Mouse (Mus musculus): ENCODE measurements around the gene 3110040M04Rik. TPM values are rescaled to one million over a fixed set of nuclear protein-coding genes. Genes with fewer than 3 reads are reported as not detected.
"Not testable (repeated sequence)": the region's sequence is repeated elsewhere in the genome, so short reads cannot be mapped to it uniquely, and the experiment has no call there.

3110040M04Rik gene
- not detected in 2 replicates for polyA plus RNA-seq (2011; ENCODE audit: insufficient read depth, insufficient read length, low replicate concordance, missing spikeins)

- not testable (repeated sequence) for H3K4me1 ChIP-seq (ENCODE audit: control insufficient read depth, insufficient read depth, low read length); H3K4me3 ChIP-seq (replicated peaks; ENCODE audit: control insufficient read depth, low read depth, low read length); H3K27ac ChIP-seq (ENCODE audit: control insufficient read depth, insufficient read depth, low read depth, low read length, poor library complexity)
- no CpG with 5 or more reads among the region's 6 CpGs for WGBS
Measured at GRCm38 (mm10) chr1:151203818-151204217, at the start of gene 3110040M04Rik. TSS of gene 3110040M04Rik (plus strand) at chr1:151204121.

- H3K27ac ChIP-seq (ENCODE audit: control insufficient read depth, insufficient read depth, low read depth, low read length, poor library complexity); H3K4me3 ChIP-seq (replicated peaks; ENCODE audit: control insufficient read depth, low read depth, low read length); H3K4me1 ChIP-seq (ENCODE audit: control insufficient read depth, insufficient read depth, low read length): not testable (repeated sequence)
- 86% methylated on average over 9 of the region's 9 CpGs for WGBS
Measured at GRCm38 (mm10) chr1:151154131-151154530, 49.8 kb upstream of the 3110040M04Rik start.

- no peaks in the 10 kb centered on the region for H3K4me1 ChIP-seq (ENCODE audit: control insufficient read depth, insufficient read depth, low read length)
- H3K4me3 ChIP-seq (replicated peaks; ENCODE audit: control insufficient read depth, low read depth, low read length), result no peak overlapping the region
- TF ChIP-seq CTCF (IDR thresholded peaks at IDR 0.05; ENCODE audit: control insufficient read depth, insufficient read depth, low read length), result no peak
- no peak for TF ChIP-seq POLR2A (IDR thresholded peaks at IDR 0.05; ENCODE audit: borderline replicate concordance, control insufficient read depth, low read depth, low read length)
- H3K27ac ChIP-seq (ENCODE audit: control insufficient read depth, insufficient read depth, low read depth, low read length, poor library complexity), result no peak overlapping the region
- WGBS, result 67% methylated on average over 3 of the region's 3 CpGs
Measured at GRCm38 (mm10) chr1:151156129-151156528, 47.8 kb upstream of the 3110040M04Rik start.

GRCm38 (mm10) chr1:151156777-151157632 lies 46.9 kb upstream of the 3110040M04Rik start:
- TF ChIP-seq CTCF (IDR thresholded peaks at IDR 0.05; ENCODE audit: control insufficient read depth, insufficient read depth, low read length) (no peak), POLR2A (IDR thresholded peaks at IDR 0.05; ENCODE audit: borderline replicate concordance, control insufficient read depth, low read depth, low read length) (no peak)
- no peak overlapping the region for H3K27ac ChIP-seq (ENCODE audit: control insufficient read depth, insufficient read depth, low read depth, low read length, poor library complexity)
- WGBS, result 58% methylated on average over 7 of the region's 7 CpGs

GRCm38 (mm10) chr1:151157963-151158856 lies 45.7 kb upstream of the 3110040M04Rik start:
- no peaks in the 10 kb centered on the region for H3K4me1 ChIP-seq (ENCODE audit: control insufficient read depth, insufficient read depth, low read length)
- WGBS, result 85% methylated on average over 9 of the region's 9 CpGs

More at GRCm38 (mm10) chr1:151156777-151157632, 46.9 kb upstream of the 3110040M04Rik start:
- Histone ChIP-seq H3K4me1 (ENCODE audit: control insufficient read depth, insufficient read depth, low read length) (no peaks in the 10 kb centered on the region), H3K4me3 (replicated peaks; ENCODE audit: control insufficient read depth, low read depth, low read length) (no peak overlapping the region)

GRCm38 (mm10) chr1:151158857-151159510 lies 44.9 kb upstream of the 3110040M04Rik start:
- TF ChIP-seq POLR2A (IDR thresholded peaks at IDR 0.05; ENCODE audit: borderline replicate concordance, control insufficient read depth, low read depth, low read length) (no peak), CTCF (IDR thresholded peaks at IDR 0.05; ENCODE audit: control insufficient read depth, insufficient read depth, low read length) (no peak)
- Histone ChIP-seq H3K4me3 (replicated peaks; ENCODE audit: control insufficient read depth, low read depth, low read length) (no peak overlapping the region), H3K4me1 (ENCODE audit: control insufficient read depth, insufficient read depth, low read length) (no peaks in the 10 kb centered on the region), H3K27ac (ENCODE audit: control insufficient read depth, insufficient read depth, low read depth, low read length, poor library complexity) (no peak overlapping the region)
- 78% methylated on average over 2 of the region's 2 CpGs for WGBS

More at GRCm38 (mm10) chr1:151157963-151158856, 45.7 kb upstream of the 3110040M04Rik start:
- no peak overlapping the region for H3K4me3 ChIP-seq (replicated peaks; ENCODE audit: control insufficient read depth, low read depth, low read length)
- TF ChIP-seq POLR2A (IDR thresholded peaks at IDR 0.05; ENCODE audit: borderline replicate concordance, control insufficient read depth, low read depth, low read length) (no peak), CTCF (IDR thresholded peaks at IDR 0.05; ENCODE audit: control insufficient read depth, insufficient read depth, low read length) (no peak)
- H3K27ac ChIP-seq (ENCODE audit: control insufficient read depth, insufficient read depth, low read depth, low read length, poor library complexity), result no peak overlapping the region

GRCm38 (mm10) chr1:151166031-151166430 lies 37.9 kb upstream of the 3110040M04Rik start:
- 55% methylated on average over 8 of the region's 8 CpGs for WGBS
- Histone ChIP-seq H3K4me3 (replicated peaks; ENCODE audit: control insufficient read depth, low read depth, low read length) (no peak overlapping the region), H3K27ac (ENCODE audit: control insufficient read depth, insufficient read depth, low read depth, low read length, poor library complexity) (no peak overlapping the region), H3K4me1 (ENCODE audit: control insufficient read depth, insufficient read depth, low read length) (no peaks in the 10 kb centered on the region)
- TF ChIP-seq CTCF (IDR thresholded peaks at IDR 0.05; ENCODE audit: control insufficient read depth, insufficient read depth, low read length) (no peak), POLR2A (IDR thresholded peaks at IDR 0.05; ENCODE audit: borderline replicate concordance, control insufficient read depth, low read depth, low read length) (no peak)

Data from bone marrow, adult 2 months (tissue).